Mouse (Mus musculus) liver, adult 2 months (tissue): ENCODE results near the gene Slc25a26. TPM values are rescaled to one million over a fixed set of nuclear protein-coding genes. Genes with fewer than 3 reads are reported as not detected.

Experiments
- DNase-seq: peaks from one replicate; pipeline ENCODE4 v3.0.0-alpha.2; 2011; ENCODE audit warnings: low read depth, low spot score; ENCODE audit errors: extremely low read depth
- H3K27ac ChIP-seq: fragments of 200-500 bp; replicated peaks from 2 replicates; pipeline ENCODE4 v1.5.1; 2012; ENCODE audit warnings: low read depth, mild to moderate bottlenecking, control low read depth, inconsistent platforms, low read length; ENCODE audit not compliant: insufficient read depth
- H3K27me3 ChIP-seq: fragments of 200-500 bp; 2 replicates; pipeline ENCODE4 v1.6.1; 2012; ENCODE audit warnings: mild to moderate bottlenecking, moderate library complexity, low read length, inconsistent platforms; ENCODE audit not compliant: control insufficient read depth, insufficient read depth
- H3K36me3 ChIP-seq: fragments of 200-500 bp; 2 replicates; pipeline ENCODE4 v1.6.1; 2012; ENCODE audit warnings: low read length, inconsistent platforms; ENCODE audit not compliant: control insufficient read depth, insufficient read depth
- H3K4me1 ChIP-seq: fragments of 200-500 bp; 2 replicates; pipeline ENCODE4 v1.6.1; 2011; ENCODE audit warnings: low read length; ENCODE audit not compliant: control insufficient read depth, insufficient read depth
- H3K4me3 ChIP-seq: fragments of 200-500 bp; 2 replicates; pipeline ENCODE4 v1.5.1; 2011; ENCODE audit warnings: low read depth, mild to moderate bottlenecking, control low read depth, low read length, moderate library complexity; ENCODE audit not compliant: insufficient read depth
- H3K79me2 ChIP-seq: fragments of 200-500 bp; 2 replicates; pipeline ENCODE4 v1.6.1; 2012; ENCODE audit warnings: inconsistent platforms, mild to moderate bottlenecking, low read length, moderate library complexity; ENCODE audit not compliant: control insufficient read depth, insufficient read depth
- H3K9ac ChIP-seq: fragments of 200-500 bp; 2 replicates; pipeline ENCODE4 v1.6.1; 2012; ENCODE audit warnings: low read depth, mild to moderate bottlenecking, control low read depth, inconsistent platforms, low read length
- CTCF ChIP-seq: fragments of 200-500 bp; IDR thresholded peaks from 2 replicates; pipeline ENCODE4 v1.5.1; 2011; ENCODE audit warnings: low read depth, low read length, control low read depth
- POLR2A ChIP-seq: fragments of 200-500 bp; IDR thresholded peaks from 2 replicates; pipeline ENCODE4 v1.6.1; 2011; ENCODE audit warnings: low read length, control low read depth; ENCODE audit not compliant: insufficient read depth; ENCODE audit errors: extremely low read depth
- WGBS: fragments of 180-500 bp; shearing (Covaris S2); methylation state at CpG from one replicate; pipeline ENCODE4 v1.1.7; 2018; 5-methylcytosine and 5-hydroxymethylcytosine counted together
- polyA plus RNA-seq: library from polyadenylated mRNA; depleted of rRNA; stranded (reverse); fragments of >200 nt; gene quantifications from 2 replicates; pipeline ENCODE4 v1.2.3, GENCODE M21; 2012
- total RNA-seq: library from RNA; depleted of rRNA; stranded (reverse); fragments of >200 nt; gene quantifications from 2 replicates; pipeline ENCODE4 v1.2.3, GENCODE M21; 2014

Slc25a26 gene
- total and polyA plus RNA-seq, 2 experiments, result 5.7 to 9.7 TPM

DNA sequence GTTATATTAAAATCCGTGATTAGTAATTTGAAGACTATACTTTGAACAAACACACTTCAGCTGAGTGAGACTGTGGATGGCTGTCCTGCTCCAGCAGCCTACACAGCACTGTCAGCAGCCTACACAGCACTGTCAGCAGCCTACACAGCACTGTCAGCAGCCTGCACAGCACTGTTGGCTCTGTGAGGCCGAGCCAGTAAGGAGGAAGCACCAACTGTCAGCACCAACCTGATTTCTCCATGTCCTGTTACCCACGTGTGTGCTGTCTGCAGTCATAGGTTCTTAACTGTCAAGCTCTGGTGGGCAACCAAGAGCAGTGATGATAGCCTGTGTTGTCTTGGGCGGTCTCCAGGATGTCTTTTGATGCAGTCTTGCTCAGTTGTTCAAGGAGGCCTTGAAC, 32.0 kb downstream of the Slc25a26 start:
- 79% methylated on average over 4 of the region's 4 CpGs for WGBS
- H3K79me2 ChIP-seq, result no peaks in the 10 kb centered on the region
- TF ChIP-seq POLR2A, result no peak
- TF ChIP-seq CTCF, result no peak
- DNase-seq, result no peak
- H3K9ac ChIP-seq, result no peak overlapping the region
- peaks cover 4% of the 10 kb centered on the region; the same call in 1 of the 2 replicates for H3K36me3 ChIP-seq
- H3K4me3 ChIP-seq, result no peak overlapping the region
- no peaks in the 10 kb centered on the region for H3K4me1 ChIP-seq
- H3K27me3 ChIP-seq, result no peaks in the 10 kb centered on the region
- H3K27ac ChIP-seq, result no peak overlapping the region

DNA sequence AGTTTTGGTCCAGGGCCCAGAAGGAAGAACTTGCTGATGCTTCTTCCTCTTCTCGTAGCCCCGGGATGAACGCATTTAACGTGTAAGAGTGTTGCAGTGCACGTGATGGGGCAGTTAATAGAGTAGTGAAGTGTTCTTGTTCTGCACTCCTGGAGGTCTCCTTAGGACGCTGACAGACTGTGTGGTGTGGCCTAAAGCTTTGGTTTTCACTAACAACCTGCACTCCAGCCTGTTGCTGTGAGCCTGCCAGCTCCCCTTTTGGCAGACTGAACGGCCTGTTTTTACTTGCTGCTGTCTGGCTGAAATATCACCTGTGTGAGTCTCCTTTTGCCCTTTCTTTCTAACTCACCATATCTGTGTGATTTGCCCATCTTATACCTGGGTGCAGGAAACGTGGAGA, 36.3 kb downstream of the Slc25a26 start:
- Histone ChIP-seq H3K4me3 (no peak overlapping the region), H3K27ac (no peak overlapping the region), H3K9ac (no peak overlapping the region), H3K4me1 (no peaks in the 10 kb centered on the region), H3K27me3 (no peaks in the 10 kb centered on the region), H3K79me2 (no peaks in the 10 kb centered on the region), H3K36me3 (peaks cover 4% of the 10 kb centered on the region; the same call in 1 of the 2 replicates)
- TF ChIP-seq POLR2A, result no peak
- TF ChIP-seq CTCF, result no peak
- DNase-seq, result no peak
- 86% methylated on average over 8 of the region's 8 CpGs for WGBS

DNA sequence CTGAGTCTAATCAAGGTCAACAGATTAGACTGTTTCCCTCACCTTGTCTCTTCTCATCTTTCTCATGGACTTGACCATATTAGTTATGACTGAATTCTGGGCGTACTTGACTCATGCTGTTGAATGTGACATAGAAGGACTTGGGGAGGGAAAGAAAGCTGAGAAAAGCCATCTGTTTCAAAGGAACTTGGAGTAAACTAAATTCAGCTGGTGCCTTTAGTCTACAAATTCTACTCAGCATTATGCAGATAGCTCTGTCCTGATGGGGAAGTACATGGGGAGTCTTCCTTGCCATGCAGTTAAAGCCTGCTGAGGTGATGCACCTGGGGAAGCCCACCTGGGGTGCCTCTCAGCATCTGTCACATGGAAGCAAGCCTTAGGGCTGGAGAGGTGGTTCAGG, 37.5 kb downstream of the Slc25a26 start:
- 94% methylated on average over 1 of the region's 1 CpGs for WGBS

DNA sequence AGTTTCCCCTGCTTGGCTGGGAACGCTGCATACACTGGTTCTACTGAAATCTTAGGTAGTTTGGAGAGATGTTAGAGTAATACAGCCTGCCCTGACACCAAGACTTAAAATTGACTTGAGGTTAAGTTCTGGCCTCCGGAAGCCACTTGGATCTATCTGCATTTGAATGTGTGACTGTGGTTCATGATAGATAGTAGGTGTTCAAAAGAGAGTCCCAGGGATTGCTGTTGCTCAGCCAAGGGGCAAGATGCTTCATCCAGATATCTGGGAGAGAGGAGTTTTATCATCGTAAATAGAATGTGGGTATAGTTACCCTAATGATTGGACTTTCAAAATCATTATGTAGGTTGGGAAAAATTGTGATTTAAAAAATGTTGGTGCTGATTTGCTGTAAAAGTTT, 40.0 kb downstream of the Slc25a26 start:
- TF ChIP-seq POLR2A (no peak), CTCF (no peak)
- 96% methylated on average over 3 of the region's 3 CpGs for WGBS
- Histone ChIP-seq H3K9ac (no peak overlapping the region), H3K27me3 (no peaks in the 10 kb centered on the region), H3K4me3 (no peak overlapping the region), H3K4me1 (no peaks in the 10 kb centered on the region), H3K27ac (no peak overlapping the region), H3K79me2 (no peaks in the 10 kb centered on the region), H3K36me3 (peaks cover 4% of the 10 kb centered on the region; the same call in 1 of the 2 replicates)
- no peak for DNase-seq

More for the DNA sequence above, 37.5 kb downstream of the Slc25a26 start:
- Histone ChIP-seq H3K36me3 (peaks cover 4% of the 10 kb centered on the region; the same call in 1 of the 2 replicates), H3K4me1 (no peaks in the 10 kb centered on the region), H3K9ac (no peak overlapping the region), H3K27ac (no peak overlapping the region), H3K79me2 (no peaks in the 10 kb centered on the region), H3K27me3 (no peaks in the 10 kb centered on the region), H3K4me3 (no peak overlapping the region)
- DNase-seq, result no peak
- TF ChIP-seq POLR2A (no peak), CTCF (no peak)

DNA sequence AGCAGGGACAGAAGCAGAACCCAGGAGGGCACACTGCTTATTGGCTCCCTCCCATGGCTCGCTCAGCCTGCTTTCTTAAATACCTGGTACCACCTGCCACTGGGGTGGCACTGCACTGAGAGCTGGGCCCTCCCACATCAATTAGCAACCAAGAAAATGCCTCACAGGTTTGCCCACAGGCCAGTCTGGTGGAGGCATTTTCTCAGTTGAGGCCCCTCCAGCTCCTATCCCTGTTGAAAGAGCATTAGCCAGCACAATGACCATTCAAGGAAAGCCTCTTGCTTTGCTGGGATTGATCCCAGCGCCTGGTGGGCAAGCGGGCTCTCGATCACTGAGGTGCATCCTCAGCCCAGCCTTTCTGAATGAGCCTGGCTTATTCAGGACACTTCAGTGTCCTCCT, 40.5 kb downstream of the Slc25a26 start:
- Histone ChIP-seq H3K36me3 (peaks cover 3% of the 10 kb centered on the region; the same call in 1 of the 2 replicates), H3K27ac (no peak overlapping the region), H3K4me3 (no peak overlapping the region), H3K4me1 (no peaks in the 10 kb centered on the region), H3K27me3 (no peaks in the 10 kb centered on the region), H3K9ac (no peak overlapping the region), H3K79me2 (no peaks in the 10 kb centered on the region)
- WGBS, result 87% methylated on average over 4 of the region's 4 CpGs
- TF ChIP-seq POLR2A, result no peak
- TF ChIP-seq CTCF, result no peak
- DNase-seq, result no peak

DNA sequence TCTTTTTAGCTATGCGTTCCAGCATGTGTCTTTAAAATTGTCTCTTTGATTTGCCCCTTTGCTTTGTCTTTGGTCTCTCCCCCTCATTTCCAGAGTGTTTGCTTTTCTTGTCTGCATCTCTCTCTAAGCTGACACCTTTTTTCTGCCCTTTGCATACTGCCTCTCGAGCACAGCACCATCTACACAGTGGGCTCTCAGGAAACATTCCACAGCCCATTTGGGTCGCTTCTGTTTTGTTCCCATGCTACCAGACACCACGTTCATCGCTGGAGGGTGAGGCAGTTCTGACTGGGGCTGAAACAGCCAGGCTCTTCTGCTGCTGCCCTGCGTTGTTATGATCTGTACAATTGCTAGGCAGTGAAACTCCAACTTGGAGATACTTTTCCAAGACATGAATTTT, 41.0 kb downstream of the Slc25a26 start:
- no peaks in the 10 kb centered on the region for H3K36me3 ChIP-seq
- H3K9ac ChIP-seq, result no peak overlapping the region
- DNase-seq, result no peak
- no peak overlapping the region for H3K4me3 ChIP-seq
- H3K4me1 ChIP-seq, result no peaks in the 10 kb centered on the region
- no peaks in the 10 kb centered on the region for H3K27me3 ChIP-seq
- H3K27ac ChIP-seq, result no peak overlapping the region
- H3K79me2 ChIP-seq, result no peaks in the 10 kb centered on the region
- TF ChIP-seq CTCF (no peak), POLR2A (no peak)
- WGBS, result 72% methylated on average over 6 of the region's 6 CpGs
